Mouse (Mus musculus): ENCODE measurements around the gene Dusp7. TPM values are rescaled to one million over a fixed set of nuclear protein-coding genes. Genes with fewer than 3 reads are reported as not detected.

Dusp7 gene
- polyA plus RNA-seq, 1 experiment from 2014 or later: 7.1 TPM

GRCm38 (mm10) chr9:106397733-106398132 lies 29.3 kb downstream of the Dusp7 start:
- Histone ChIP-seq H3K4me1 (peaks cover 24% of the 10 kb centered on the region), H3K36me3 (ENCODE audit: poor library complexity, severe bottlenecking) (no peaks in the 10 kb centered on the region), H3K4me2 (no peak overlapping the region), H3K9ac (no peak overlapping the region), H3K9me3 (replicated peaks) (no peaks in the 10 kb centered on the region), H3K4me3 (no peak overlapping the region), H3K27ac (no peak overlapping the region), H3K27me3 (no peaks in the 10 kb centered on the region)
- ATAC-seq: no peak
- 87% methylated on average over 4 of the region's 4 CpGs for WGBS

- H3K36me3 ChIP-seq (ENCODE audit: poor library complexity, severe bottlenecking): no peaks in the 10 kb centered on the region
- H3K4me2 ChIP-seq: no peak overlapping the region
- H3K4me3 ChIP-seq: no peak overlapping the region
- no peak overlapping the region for H3K9ac ChIP-seq
- no peaks in the 10 kb centered on the region for H3K9me3 ChIP-seq (replicated peaks)
- ATAC-seq: no peak
- WGBS: 84% methylated on average over 9 of the region's 9 CpGs
- no peaks in the 10 kb centered on the region for H3K27me3 ChIP-seq
- H3K27ac ChIP-seq: no peak overlapping the region
- peaks cover 15% of the 10 kb centered on the region for H3K4me1 ChIP-seq
Measured at GRCm38 (mm10) chr9:106398667-106399311, 30.4 kb downstream of the Dusp7 start.

GRCm38 (mm10) chr9:106399808-106400207 lies 31.4 kb downstream of the Dusp7 start:
- ATAC-seq: no peak
- no peak overlapping the region for H3K4me3 ChIP-seq
- no peaks in the 10 kb centered on the region for H3K27me3 ChIP-seq
- H3K36me3 ChIP-seq (ENCODE audit: poor library complexity, severe bottlenecking): no peaks in the 10 kb centered on the region
- H3K4me2 ChIP-seq: no peak overlapping the region
- 94% methylated on average over 3 of the region's 3 CpGs for WGBS
- H3K9ac ChIP-seq: no peak overlapping the region
- H3K27ac ChIP-seq: no peak overlapping the region
- peaks cover 8% of the 10 kb centered on the region for H3K4me1 ChIP-seq
- no peaks in the 10 kb centered on the region for H3K9me3 ChIP-seq (replicated peaks)

- no peak overlapping the region for H3K4me3 ChIP-seq
- H3K4me2 ChIP-seq: no peak overlapping the region
- no peaks in the 10 kb centered on the region for H3K36me3 ChIP-seq (ENCODE audit: poor library complexity, severe bottlenecking)
- no peak for ATAC-seq
- H3K4me1 ChIP-seq: peaks cover 7% of the 10 kb centered on the region; the same call in 1 of the 2 replicates
- no peaks in the 10 kb centered on the region for H3K9me3 ChIP-seq (replicated peaks)
- H3K9ac ChIP-seq: no peak overlapping the region
- H3K27me3 ChIP-seq: no peaks in the 10 kb centered on the region
- H3K27ac ChIP-seq: no peak overlapping the region
- 83% methylated on average over 5 of the region's 5 CpGs for WGBS
Measured at GRCm38 (mm10) chr9:106402149-106402548, 33.7 kb downstream of the Dusp7 start.

- no peak overlapping the region for H3K4me3 ChIP-seq
- H3K9me3 ChIP-seq (replicated peaks): no peaks in the 10 kb centered on the region
- no peak overlapping the region for H3K4me2 ChIP-seq
- H3K36me3 ChIP-seq (ENCODE audit: poor library complexity, severe bottlenecking): no peaks in the 10 kb centered on the region
- peaks cover 7% of the 10 kb centered on the region; the same call in 1 of the 2 replicates for H3K4me1 ChIP-seq
- ATAC-seq: no peak
- no peaks in the 10 kb centered on the region for H3K27me3 ChIP-seq
- WGBS: 83% methylated on average over 16 of the region's 16 CpGs
- no peak overlapping the region for H3K27ac ChIP-seq
- H3K9ac ChIP-seq: no peak overlapping the region
Measured at GRCm38 (mm10) chr9:106402607-106403375, 34.4 kb downstream of the Dusp7 start.

GRCm38 (mm10) chr9:106405275-106405674 lies 36.8 kb downstream of the Dusp7 start:
- Histone ChIP-seq H3K4me3 (no peak overlapping the region), H3K9me3 (replicated peaks) (no peaks in the 10 kb centered on the region), H3K27me3 (no peaks in the 10 kb centered on the region), H3K9ac (no peak overlapping the region), H3K36me3 (ENCODE audit: poor library complexity, severe bottlenecking) (no peaks in the 10 kb centered on the region), H3K4me1 (peaks cover 13% of the 10 kb centered on the region), H3K27ac (no peak overlapping the region), H3K4me2 (no peak overlapping the region)
- WGBS: 41% methylated on average over 6 of the region's 6 CpGs
- no peak for ATAC-seq

GRCm38 (mm10) chr9:106406443-106407078 lies 38.1 kb downstream of the Dusp7 start:
- Histone ChIP-seq H3K4me2 (no peak overlapping the region), H3K9ac (no peak overlapping the region), H3K4me1 (peaks cover 18% of the 10 kb centered on the region), H3K27me3 (no peaks in the 10 kb centered on the region), H3K36me3 (ENCODE audit: poor library complexity, severe bottlenecking) (no peaks in the 10 kb centered on the region), H3K9me3 (replicated peaks) (no peaks in the 10 kb centered on the region), H3K27ac (no peak overlapping the region), H3K4me3 (no peak overlapping the region)
- 58% methylated on average over 8 of the region's 8 CpGs for WGBS
- ATAC-seq: no peak

- no peak for ATAC-seq
- no peak overlapping the region for H3K4me3 ChIP-seq
- no peaks in the 10 kb centered on the region for H3K9me3 ChIP-seq (replicated peaks)
- H3K4me2 ChIP-seq: no peak overlapping the region
- H3K36me3 ChIP-seq (ENCODE audit: poor library complexity, severe bottlenecking): no peaks in the 10 kb centered on the region
- no peaks in the 10 kb centered on the region for H3K27me3 ChIP-seq
- 96% methylated on average over 4 of the region's 4 CpGs for WGBS
- no peak overlapping the region for H3K9ac ChIP-seq
- peaks cover 18% of the 10 kb centered on the region for H3K4me1 ChIP-seq
- H3K27ac ChIP-seq: no peak overlapping the region
Measured at GRCm38 (mm10) chr9:106409096-106409495, 40.7 kb downstream of the Dusp7 start.

- no peak; the same call in 1 of the 2 replicates for ATAC-seq
- no peaks in the 10 kb centered on the region for H3K9me3 ChIP-seq (replicated peaks)
Measured at GRCm38 (mm10) chr9:106410086-106410650, 41.7 kb downstream of the Dusp7 start.

GRCm38 (mm10) chr9:106411091-106411594 lies 42.7 kb downstream of the Dusp7 start:
- Histone ChIP-seq H3K9ac (no peak overlapping the region), H3K36me3 (ENCODE audit: poor library complexity, severe bottlenecking) (no peaks in the 10 kb centered on the region), H3K4me2 (no peak overlapping the region), H3K27me3 (no peaks in the 10 kb centered on the region), H3K9me3 (replicated peaks) (no peaks in the 10 kb centered on the region), H3K4me3 (no peak overlapping the region), H3K4me1 (peaks cover 16% of the 10 kb centered on the region), H3K27ac (no peak overlapping the region)
- WGBS: 80% methylated on average over 9 of the region's 9 CpGs
- no peak for ATAC-seq

More at GRCm38 (mm10) chr9:106410086-106410650, 41.7 kb downstream of the Dusp7 start:
- H3K27me3 ChIP-seq: no peaks in the 10 kb centered on the region
- H3K4me1 ChIP-seq: peaks cover 18% of the 10 kb centered on the region
- no peak overlapping the region for H3K4me2 ChIP-seq
- 24% methylated on average over 2 of the region's 2 CpGs for WGBS
- no peak overlapping the region for H3K9ac ChIP-seq
- no peak overlapping the region for H3K4me3 ChIP-seq
- H3K36me3 ChIP-seq (ENCODE audit: poor library complexity, severe bottlenecking): no peaks in the 10 kb centered on the region
- no peak overlapping the region for H3K27ac ChIP-seq

- Histone ChIP-seq H3K4me2 (no peak overlapping the region), H3K4me1 (peaks cover 11% of the 10 kb centered on the region), H3K27me3 (no peaks in the 10 kb centered on the region), H3K9ac (no peak overlapping the region), H3K27ac (no peak overlapping the region), H3K36me3 (ENCODE audit: poor library complexity, severe bottlenecking) (no peaks in the 10 kb centered on the region), H3K4me3 (no peak overlapping the region), H3K9me3 (replicated peaks) (no peaks in the 10 kb centered on the region)
- 83% methylated on average over 6 of the region's 6 CpGs for WGBS
- no peak for ATAC-seq
Measured at GRCm38 (mm10) chr9:106411729-106412128, 43.3 kb downstream of the Dusp7 start.

- H3K9me3 ChIP-seq (replicated peaks): no peaks in the 10 kb centered on the region
- no peak overlapping the region for H3K4me2 ChIP-seq
- WGBS: 72% methylated on average over 3 of the region's 3 CpGs
- H3K27ac ChIP-seq: no peak overlapping the region
- no peaks in the 10 kb centered on the region for H3K27me3 ChIP-seq
- H3K4me3 ChIP-seq: no peak overlapping the region
- H3K4me1 ChIP-seq: peaks cover 13% of the 10 kb centered on the region
- no peak for ATAC-seq
- no peaks in the 10 kb centered on the region for H3K36me3 ChIP-seq (ENCODE audit: poor library complexity, severe bottlenecking)
- no peak overlapping the region for H3K9ac ChIP-seq
Measured at GRCm38 (mm10) chr9:106412210-106412609, 43.8 kb downstream of the Dusp7 start.

All from forebrain, embryonic 13.5 days (tissue).